Mouse (Mus musculus) embryonic fibroblast, embryonic 13.5 days (primary cell): ENCODE results near the gene Cry2.

Experiments
- CTCF ChIP-seq: IDR thresholded peaks from 2 replicates; pipeline ENCODE4 v1.5.1; 2011; ENCODE audit warnings: mild to moderate bottlenecking, control low read depth, low read length, moderate library complexity, borderline replicate concordance; ENCODE audit not compliant: insufficient read depth
- POLR2A ChIP-seq: IDR thresholded peaks from 2 replicates; pipeline ENCODE4 v1.6.1; 2011; ENCODE audit warnings: low read depth, mild to moderate bottlenecking, control low read depth, low read length, moderate library complexity

- no peak for TF ChIP-seq CTCF
- TF ChIP-seq POLR2A = no peak
These were observed 7.4 kb downstream of the Cry2 start for GRCm38 (mm10) chr2:92426426-92426825.
